Mouse (Mus musculus) midbrain, embryonic 10.5 days (tissue): ENCODE measurements around the gene Barhl2. TPM values are rescaled to one million over a fixed set of nuclear protein-coding genes. Genes with fewer than 3 reads are reported as not detected.

Experiments used
- DNase-seq: peaks from one replicate; pipeline ENCODE4 v3.0.0-alpha.2; 2017; ENCODE audit warnings: low spot score
- H3K27ac ChIP-seq: fragments of 300-500 bp; sonication (generic); replicated peaks from 2 replicates; pipeline ENCODE4 v1.5.1; 2016; ENCODE audit warnings: mild to moderate bottlenecking
- H3K27me3 ChIP-seq: fragments of 300-500 bp; sonication (generic); 2 replicates; pipeline ENCODE4 v1.6.1; 2016; ENCODE audit warnings: low read depth, mild to moderate bottlenecking; ENCODE audit not compliant: poor library complexity, severe bottlenecking
- H3K36me3 ChIP-seq: fragments of 300-500 bp; sonication (generic); 2 replicates; pipeline ENCODE4 v1.6.1; 2016; ENCODE audit warnings: mild to moderate bottlenecking, moderate library complexity
- H3K4me1 ChIP-seq: fragments of 300-500 bp; sonication (generic); 2 replicates; pipeline ENCODE4 v1.6.1; 2016
- H3K4me3 ChIP-seq: fragments of 300-500 bp; sonication (generic); 2 replicates; pipeline ENCODE4 v1.5.1; 2016; ENCODE audit warnings: mild to moderate bottlenecking, moderate library complexity
- H3K9me3 ChIP-seq: fragments of 300-500 bp; sonication (generic); replicated peaks from 2 replicates; pipeline ENCODE4 v1.6.1; 2016; ENCODE audit warnings: mild to moderate bottlenecking
- WGBS: fragments of 180-500 bp; shearing (Covaris S2); methylation state at CpG from one replicate; pipeline ENCODE4 v1.1.7; 2016; 5-methylcytosine and 5-hydroxymethylcytosine counted together
- polyA plus RNA-seq: library from polyadenylated mRNA; unstranded; fragments of >200 nt; fragmentation: Nextera tagmentation; extraction: Ambion mirVana; gene quantifications from 2 replicates; pipeline ENCODE4 v1.2.1, GENCODE M21; 2016

Barhl2 gene
- polyA plus RNA-seq, 1 experiment from 2014 or later: 4.4 TPM

GRCm38 (mm10) chr5:106452686-106453085, 5.3 kb downstream of the Barhl2 start:
- Histone ChIP-seq H3K36me3 (no peaks in the 10 kb centered on the region; the same call in 1 of the 2 replicates), H3K27me3 (peaks cover 100% of the 10 kb centered on the region), H3K4me1 (peaks cover 61% of the 10 kb centered on the region), H3K9me3 (no peaks in the 10 kb centered on the region), H3K4me3 (peak overlapping the region; percentile 66), H3K27ac (peak overlapping the region; percentile 84; the same call in 1 of the 2 replicates)
- no peak for DNase-seq
- WGBS: 9% methylated on average over 4 of the region's 4 CpGs

GRCm38 (mm10) chr5:106451681-106452440, 6.1 kb downstream of the Barhl2 start:
- H3K4me1 ChIP-seq: peaks cover 58% of the 10 kb centered on the region
- H3K36me3 ChIP-seq: no peaks in the 10 kb centered on the region; the same call in 1 of the 2 replicates
- H3K9me3 ChIP-seq: no peaks in the 10 kb centered on the region
- peak overlapping the region; percentile 66 for H3K4me3 ChIP-seq
- H3K27me3 ChIP-seq: peaks cover 100% of the 10 kb centered on the region
- DNase-seq: peak; percentile 77
- 1% methylated on average over 32 of the region's 32 CpGs for WGBS
- peak overlapping the region; percentile 68 for H3K27ac ChIP-seq

- DNase-seq: peak; percentile 38
- no peaks in the 10 kb centered on the region for H3K9me3 ChIP-seq
Measured at GRCm38 (mm10) chr5:106450426-106451160, 7.4 kb downstream of the Barhl2 start.

GRCm38 (mm10) chr5:106449720-106450425, 8.1 kb downstream of the Barhl2 start:
- 15% methylated on average over 4 of the region's 4 CpGs for WGBS
- Histone ChIP-seq H3K36me3 (no peaks in the 10 kb centered on the region; the same call in 1 of the 2 replicates), H3K27me3 (peaks cover 100% of the 10 kb centered on the region), H3K27ac (no peak overlapping the region; the same call in 1 of the 2 replicates), H3K4me1 (peaks cover 59% of the 10 kb centered on the region), H3K9me3 (no peaks in the 10 kb centered on the region), H3K4me3 (peak overlapping the region; percentile 66)
- peak; percentile 26 for DNase-seq

More at GRCm38 (mm10) chr5:106450426-106451160, 7.4 kb downstream of the Barhl2 start:
- Histone ChIP-seq H3K27me3 (peaks cover 100% of the 10 kb centered on the region), H3K36me3 (no peaks in the 10 kb centered on the region; the same call in 1 of the 2 replicates), H3K27ac (no peak overlapping the region; the same call in 1 of the 2 replicates), H3K4me1 (peaks cover 64% of the 10 kb centered on the region), H3K4me3 (peak overlapping the region; percentile 66)
- WGBS: 15% methylated on average over 5 of the region's 5 CpGs

- peaks cover 48% of the 10 kb centered on the region for H3K4me1 ChIP-seq
- H3K4me3 ChIP-seq: peak overlapping the region; percentile 38
- peak overlapping the region; percentile 75; the same call in 1 of the 2 replicates for H3K27ac ChIP-seq
- under 1% methylated on average over 6 of the region's 6 CpGs for whole genome bisulfite sequencing
- DNase-seq: peak; percentile 53
- peaks cover 100% of the 10 kb centered on the region for H3K27me3 ChIP-seq
- no peaks in the 10 kb centered on the region for H3K9me3 ChIP-seq
- H3K36me3 ChIP-seq: no peaks in the 10 kb centered on the region; the same call in 1 of the 2 replicates
Measured at GRCm38 (mm10) chr5:106448798-106449125, 9.2 kb downstream of the Barhl2 start.

DNA sequence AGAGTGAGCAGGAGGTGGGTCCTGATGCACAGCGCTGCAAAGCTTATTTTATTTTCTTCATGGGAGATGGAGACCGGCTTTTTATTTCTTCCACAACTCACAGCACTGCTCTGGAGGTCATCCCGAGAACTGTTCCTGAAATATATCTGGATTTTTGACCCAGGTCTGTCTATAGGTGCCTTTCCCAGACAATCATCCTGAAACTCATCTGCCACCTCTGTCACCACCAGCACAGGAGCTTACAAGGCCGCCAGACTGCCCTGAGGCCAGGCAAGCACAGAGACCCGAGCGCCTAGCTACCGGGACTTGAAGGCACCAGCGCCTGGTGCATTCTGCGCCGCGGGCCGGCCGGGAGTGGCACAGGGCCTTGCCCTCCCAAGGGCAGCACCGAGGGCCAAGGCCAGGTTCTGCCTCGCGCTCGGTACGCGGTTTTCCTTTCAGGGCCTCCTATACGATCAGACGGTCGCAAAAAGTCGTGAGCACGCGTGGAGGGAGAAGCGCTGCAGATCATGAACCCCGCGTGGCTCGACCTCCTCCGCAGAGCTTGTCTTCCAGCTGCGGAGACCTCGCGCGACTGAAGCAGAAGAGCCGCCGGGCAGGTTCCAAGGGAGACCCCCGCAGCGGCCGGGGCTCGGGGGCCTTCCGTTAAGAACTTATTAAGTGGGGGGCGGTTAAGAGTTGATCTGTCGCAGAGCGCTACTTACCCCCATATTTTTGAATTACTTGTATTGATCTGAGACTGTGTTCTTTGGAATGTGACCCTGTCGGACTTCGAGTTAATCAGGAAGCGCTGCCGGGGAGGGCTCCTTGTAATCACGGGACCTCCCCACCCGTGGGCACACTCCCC, 9.8 kb downstream of the Barhl2 start:
- 3% methylated on average over 50 of the region's 50 CpGs for WGBS
- H3K27me3 ChIP-seq: peaks cover 98% of the 10 kb centered on the region
- H3K27ac ChIP-seq: peak overlapping the region; percentile 75
- peak overlapping the region; percentile 38 for H3K4me3 ChIP-seq
- no peaks in the 10 kb centered on the region for H3K9me3 ChIP-seq
- peaks cover 43% of the 10 kb centered on the region for H3K4me1 ChIP-seq
- peak; percentile 60 for DNase-seq
- H3K36me3 ChIP-seq: no peaks in the 10 kb centered on the region

DNA sequence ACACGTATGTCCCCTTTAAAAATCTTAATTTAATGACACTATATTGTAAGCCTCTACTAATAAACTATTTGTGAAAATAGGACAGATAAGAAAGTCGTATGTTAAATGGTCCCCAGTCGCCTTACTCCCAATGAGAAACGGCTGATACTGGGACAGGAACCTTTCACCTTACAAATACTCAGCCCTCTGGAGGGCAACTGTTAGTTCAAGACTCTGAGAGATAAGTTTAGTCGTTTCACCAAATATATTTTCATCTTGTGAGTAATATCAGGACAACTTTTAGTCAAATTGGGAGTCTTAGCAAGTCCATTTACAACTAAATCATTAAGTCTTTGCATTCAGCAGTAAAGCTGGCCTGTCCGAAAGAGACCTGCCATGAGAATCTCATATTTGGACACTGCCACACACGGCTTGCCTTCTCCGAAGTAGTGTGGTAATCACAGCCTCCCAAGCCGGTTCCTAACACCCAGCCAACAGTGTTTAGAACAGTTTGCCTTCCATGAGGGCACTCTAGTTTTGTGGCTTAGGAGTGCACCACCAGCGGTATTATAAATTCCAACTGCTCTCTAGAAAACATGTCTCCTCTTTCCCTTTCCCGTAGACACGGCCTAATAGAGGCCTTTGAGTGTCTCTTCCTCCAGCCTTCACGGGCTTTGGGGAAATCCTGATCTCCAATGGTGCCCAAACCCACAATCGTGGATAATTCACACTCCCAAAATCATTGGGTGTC, 10.7 kb downstream of the Barhl2 start:
- no peaks in the 10 kb centered on the region for H3K9me3 ChIP-seq
- 32% methylated on average over 14 of the region's 14 CpGs for WGBS
- H3K27me3 ChIP-seq: peaks cover 89% of the 10 kb centered on the region
- DNase-seq: no peak
- H3K4me1 ChIP-seq: peaks cover 40% of the 10 kb centered on the region
- no peak overlapping the region; the same call in 1 of the 2 replicates for H3K27ac ChIP-seq
- 0 out of 2 replicates have a peak overlapping the region, but pooled peaks have one; percentile 7 for H3K4me3 ChIP-seq
- no peaks in the 10 kb centered on the region for H3K36me3 ChIP-seq

DNA sequence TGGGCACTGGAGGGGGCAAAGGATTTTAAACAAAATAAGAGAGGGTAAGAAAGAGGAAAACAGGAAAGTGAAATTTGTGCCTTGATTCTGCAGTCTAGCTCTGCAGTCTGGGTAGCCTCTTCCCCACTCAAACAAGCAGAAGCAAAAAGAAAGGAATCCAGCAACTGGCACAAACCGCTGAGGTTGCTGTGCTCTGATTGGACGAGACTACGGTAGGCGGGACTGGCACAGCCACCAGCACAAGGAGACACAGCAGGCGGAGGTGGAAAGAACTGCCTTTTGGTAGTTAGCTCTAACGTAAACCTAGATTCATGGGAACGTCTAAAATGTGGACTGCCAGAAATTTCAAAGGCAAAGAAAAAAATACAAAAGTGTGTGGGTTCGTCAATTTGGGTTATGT, 11.4 kb downstream of the Barhl2 start:
- DNase-seq: peak; percentile 50
- H3K36me3 ChIP-seq: no peaks in the 10 kb centered on the region

GRCm38 (mm10) chr5:106445681-106446080, 12.3 kb downstream of the Barhl2 start:
- WGBS: 85% methylated on average over 3 of the region's 3 CpGs
- peaks cover 77% of the 10 kb centered on the region for H3K27me3 ChIP-seq

More for the DNA sequence above, 11.4 kb downstream of the Barhl2 start:
- Histone ChIP-seq H3K27me3 (peaks cover 82% of the 10 kb centered on the region), H3K4me1 (peaks cover 34% of the 10 kb centered on the region), H3K4me3 (peak overlapping the region; percentile 16; the same call in 1 of the 2 replicates), H3K27ac (no peak overlapping the region), H3K9me3 (no peaks in the 10 kb centered on the region)
- WGBS: 3% methylated on average over 8 of the region's 8 CpGs

GRCm38 (mm10) chr5:106438916-106439315, 19.1 kb downstream of the Barhl2 start:
- Histone ChIP-seq H3K4me1 (0 out of 2 replicates have a peak, but pooled peaks cover 3% of the 10 kb centered on the region), H3K4me3 (no peak overlapping the region), H3K27ac (no peak overlapping the region), H3K9me3 (no peaks in the 10 kb centered on the region), H3K36me3 (no peaks in the 10 kb centered on the region), H3K27me3 (peaks cover 10% of the 10 kb centered on the region)
- whole genome bisulfite sequencing: 93% methylated on average over 7 of the region's 7 CpGs
- DNase-seq: no peak

More at GRCm38 (mm10) chr5:106445681-106446080, 12.3 kb downstream of the Barhl2 start:
- no peaks in the 10 kb centered on the region for H3K36me3 ChIP-seq
- no peak for DNase-seq
- no peak overlapping the region for H3K4me3 ChIP-seq
- H3K4me1 ChIP-seq: peaks cover 31% of the 10 kb centered on the region
- H3K27ac ChIP-seq: no peak overlapping the region
- H3K9me3 ChIP-seq: no peaks in the 10 kb centered on the region

- no peaks in the 10 kb centered on the region; the same call in 1 of the 2 replicates for H3K9me3 ChIP-seq
- H3K36me3 ChIP-seq: no peaks in the 10 kb centered on the region
- no peak overlapping the region for H3K4me3 ChIP-seq
- peaks cover 5% of the 10 kb centered on the region; the same call in 1 of the 2 replicates for H3K27me3 ChIP-seq
- 76% methylated on average over 7 of the region's 7 CpGs for WGBS
- H3K4me1 ChIP-seq: no peaks in the 10 kb centered on the region; the same call in 1 of the 2 replicates
- no peak overlapping the region for H3K27ac ChIP-seq
- DNase-seq: no peak
Measured at GRCm38 (mm10) chr5:106426069-106426468, 31.9 kb downstream of the Barhl2 start.
